Mouse (Mus musculus): ENCODE results near the gene Ak3.

DNA sequence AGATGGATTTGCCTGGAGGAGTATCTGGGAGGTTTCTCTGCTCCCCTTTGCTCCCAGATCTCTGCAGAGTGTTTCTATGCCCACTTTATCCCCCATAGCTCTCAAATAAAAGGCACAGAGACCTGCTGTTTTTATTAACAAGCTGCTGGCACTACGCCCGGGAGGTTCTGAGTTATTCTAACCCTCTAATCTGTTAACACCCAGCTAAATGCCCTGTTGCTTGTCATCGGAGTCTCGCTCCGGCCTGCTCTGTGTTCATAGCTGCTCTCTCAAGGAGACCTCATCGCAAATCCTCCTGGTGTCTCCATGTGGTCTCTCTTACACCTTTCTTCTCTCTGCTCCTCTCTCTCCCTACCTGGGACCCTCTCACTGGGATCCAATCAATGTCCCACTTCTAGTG, 27.0 kb upstream of the Ak3 start:
- no peak for TF ChIP-seq CTCF (IDR thresholded peaks at IDR 0.05)
- no peak for TF ChIP-seq EP300 (IDR thresholded peaks at IDR 0.05)

Measured in lung, postnatal 0 days (tissue).